Mouse (Mus musculus) cerebellum, postnatal 4 days (tissue): ENCODE data around the gene Ptpn5.

Experiments used
- DNase-seq, 2 experiments: peaks; one replicate each; pipeline ENCODE4 v3.0.0; 2022; ENCODE audit warnings: low spot score in 2 of 2, mixed read lengths in 1 of 2

Gene Ptpn5

GRCm38 (mm10) chr7:47056273-47056672 is 77.2 kb downstream of the Ptpn5 start:
- DNase-seq = no peak

- no peak for DNase-seq
These were observed 77.7 kb downstream of the Ptpn5 start for GRCm38 (mm10) chr7:47055744-47056143.

- DNase-seq = no peak
These were observed 78.8 kb downstream of the Ptpn5 start for GRCm38 (mm10) chr7:47054666-47055065.

- DNase-seq = no peak
These were observed 80.2 kb downstream of the Ptpn5 start for GRCm38 (mm10) chr7:47053287-47053686.

- peak in 1 of 2 experiments; percentile 23 for DNase-seq
These were observed 81.2 kb downstream of the Ptpn5 start for GRCm38 (mm10) chr7:47052276-47052675.

- peak in 1 of 2 experiments; percentile 34 for DNase-seq
These were observed 81.9 kb downstream of the Ptpn5 start for GRCm38 (mm10) chr7:47051404-47052151.

GRCm38 (mm10) chr7:47050766-47051165 is 82.7 kb downstream of the Ptpn5 start:
- DNase-seq = no peak

- peak; percentile 91 to 96 for DNase-seq
These were observed 83.1 kb downstream of the Ptpn5 start, which contains the start of gene Tmem86a for GRCm38 (mm10) chr7:47050366-47050765. Tmem86a (plus strand) TSS chr7:47050601.

GRCm38 (mm10) chr7:47042823-47043490 is 90.5 kb downstream of the Ptpn5 start:
- no peak for DNase-seq

GRCm38 (mm10) chr7:47042121-47042520 is 91.4 kb downstream of the Ptpn5 start:
- DNase-seq = no peak

- DNase-seq = no peak
These were observed 91.8 kb downstream of the Ptpn5 start for GRCm38 (mm10) chr7:47041706-47042105.

- DNase-seq = no peak
These were observed 98.1 kb downstream of the Ptpn5 start for GRCm38 (mm10) chr7:47035426-47035825.

- no peak for DNase-seq
These were observed 98.6 kb downstream of the Ptpn5 start for GRCm38 (mm10) chr7:47034785-47035384.

GRCm38 (mm10) chr7:47031371-47031770 is 102.1 kb downstream of the Ptpn5 start:
- no peak for DNase-seq

GRCm38 (mm10) chr7:47030517-47031193 is 102.8 kb downstream of the Ptpn5 start:
- DNase-seq = no peak
